Mouse (Mus musculus): Measurements from ENCODE around the gene Noct. TPM values are rescaled to one million over a fixed set of nuclear protein-coding genes. Genes with fewer than 3 reads are reported as not detected.
A peak's percentile ranks its signal among the peaks of the same experiment; 100 is the strongest.

Noct gene
- total RNA-seq, 2 experiments from 2014 or later, result 34.1 to 55.2 TPM

- DNase-seq (ENCODE audit: low spot score in 2 of 2), result no peak
Measured at GRCm38 (mm10) chr3:51230146-51230835, 6.0 kb downstream of the Noct start.

- no peak for DNase-seq (ENCODE audit: low spot score in 2 of 2)
Measured at GRCm38 (mm10) chr3:51230886-51231285, 6.6 kb downstream of the Noct start.

- peak in 1 of 2 experiments; percentile 10 for DNase-seq (ENCODE audit: low spot score in 2 of 2)
Measured at GRCm38 (mm10) chr3:51231499-51231898, 7.3 kb downstream of the Noct start.

GRCm38 (mm10) chr3:51232205-51232910 lies 8.1 kb downstream of the Noct start:
- DNase-seq (ENCODE audit: low spot score in 2 of 2), result peak in 1 of 2 experiments; percentile 14

- DNase-seq (ENCODE audit: low spot score in 2 of 2), result peak; percentile 37 to 55
Measured at GRCm38 (mm10) chr3:51233474-51233873, 9.2 kb downstream of the Noct start.

- peak; percentile 84 to 86 for DNase-seq (ENCODE audit: low spot score in 2 of 2)
Measured at GRCm38 (mm10) chr3:51233918-51234751, 9.9 kb downstream of the Noct start.

GRCm38 (mm10) chr3:51234752-51235055 lies 10.5 kb downstream of the Noct start:
- DNase-seq (ENCODE audit: low spot score in 2 of 2), result no peak

GRCm38 (mm10) chr3:51238515-51238914 lies 14.3 kb downstream of the Noct start:
- DNase-seq (ENCODE audit: low spot score in 2 of 2), result no peak

- peak in 1 of 2 experiments; percentile 11 for DNase-seq (ENCODE audit: low spot score in 2 of 2)
Measured at GRCm38 (mm10) chr3:51239541-51239940, 15.3 kb downstream of the Noct start.

GRCm38 (mm10) chr3:51247704-51248103 lies 23.5 kb downstream of the Noct start:
- peak in 1 of 2 experiments; percentile 18 for DNase-seq (ENCODE audit: low spot score in 2 of 2)

- peak in 1 of 2 experiments; percentile 7 for DNase-seq (ENCODE audit: low spot score in 2 of 2)
Measured at GRCm38 (mm10) chr3:51248600-51248999, 24.4 kb downstream of the Noct start.

GRCm38 (mm10) chr3:51249460-51249859 lies 25.2 kb downstream of the Noct start:
- DNase-seq (ENCODE audit: low spot score in 2 of 2), result no peak

GRCm38 (mm10) chr3:51249866-51250265 lies 25.6 kb downstream of the Noct start:
- DNase-seq (ENCODE audit: low spot score in 2 of 2), result no peak

GRCm38 (mm10) chr3:51251057-51251456 lies 26.8 kb downstream of the Noct start:
- DNase-seq (ENCODE audit: low spot score in 2 of 2), result no peak

GRCm38 (mm10) chr3:51252223-51252622 lies 28.0 kb downstream of the Noct start:
- DNase-seq (ENCODE audit: low spot score in 2 of 2), result no peak

GRCm38 (mm10) chr3:51252689-51253402 lies 28.6 kb downstream of the Noct start:
- DNase-seq (ENCODE audit: low spot score in 2 of 2), result no peak

- no peak for DNase-seq (ENCODE audit: low spot score in 2 of 2)
Measured at GRCm38 (mm10) chr3:51254784-51255183, 30.5 kb downstream of the Noct start.

GRCm38 (mm10) chr3:51256450-51256849 lies 32.2 kb downstream of the Noct start:
- DNase-seq (ENCODE audit: low spot score in 2 of 2), result no peak

- DNase-seq (ENCODE audit: low spot score in 2 of 2), result no peak
Measured at GRCm38 (mm10) chr3:51258070-51258469, 33.8 kb downstream of the Noct start.

- DNase-seq (ENCODE audit: low spot score in 2 of 2), result no peak
Measured at GRCm38 (mm10) chr3:51262942-51263341, 38.7 kb downstream of the Noct start.

- no peak for DNase-seq (ENCODE audit: low spot score in 2 of 2)
Measured at GRCm38 (mm10) chr3:51268434-51268833, 44.2 kb downstream of the Noct start.
